Mouse (Mus musculus): ENCODE data around the gene Grm4. TPM values are rescaled to one million over a fixed set of nuclear protein-coding genes. Genes with fewer than 3 reads are reported as not detected.

Gene Grm4
- polyA plus RNA-seq, 1 experiment from 2014 or later = 0.08 TPM

- Histone ChIP-seq H3K27me3 (replicated peaks) (peaks cover 86% of the 10 kb centered on the region), H3K9me3 (no peaks in the 10 kb centered on the region), H3K4me3 (no peak overlapping the region), H3K36me3 (no peaks in the 10 kb centered on the region), H3K27ac (replicated peaks) (no peak overlapping the region), H3K4me1 (peaks cover 6% of the 10 kb centered on the region; the same call in 1 of the 2 replicates), H3K9ac (peak overlapping the region; percentile 44; the same call in 1 of the 2 replicates), H3K4me2 (peak overlapping the region; percentile 42)
- 12% methylated on average over 18 of the region's 18 CpGs for WGBS
- ATAC-seq (ENCODE audit: extremely low read depth, insufficient number of reproducible peaks, low FRiP score, low TSS enrichment) = no peak
Observed at GRCm38 (mm10) chr17:27501331-27502251, 19.6 kb downstream of the Grm4 start.

- Histone ChIP-seq H3K27me3 (replicated peaks) (peaks cover 79% of the 10 kb centered on the region), H3K4me3 (no peak overlapping the region), H3K36me3 (no peaks in the 10 kb centered on the region), H3K9ac (no peak overlapping the region), H3K4me1 (peaks cover 6% of the 10 kb centered on the region; the same call in 1 of the 2 replicates), H3K4me2 (no peak overlapping the region), H3K9me3 (no peaks in the 10 kb centered on the region), H3K27ac (replicated peaks) (no peak overlapping the region)
- whole genome bisulfite sequencing = 39% methylated on average over 4 of the region's 4 CpGs
- no peak for ATAC-seq (ENCODE audit: extremely low read depth, insufficient number of reproducible peaks, low FRiP score, low TSS enrichment)
Observed at GRCm38 (mm10) chr17:27500811-27501210, 20.4 kb downstream of the Grm4 start.

GRCm38 (mm10) chr17:27499080-27499479 lies 22.1 kb downstream of the Grm4 start:
- Histone ChIP-seq H3K9ac (no peak overlapping the region), H3K4me1 (no peaks in the 10 kb centered on the region), H3K27ac (replicated peaks) (no peak overlapping the region), H3K27me3 (replicated peaks) (peaks cover 70% of the 10 kb centered on the region), H3K4me3 (no peak overlapping the region), H3K36me3 (no peaks in the 10 kb centered on the region), H3K4me2 (no peak overlapping the region), H3K9me3 (no peaks in the 10 kb centered on the region)
- WGBS = 63% methylated on average over 13 of the region's 13 CpGs
- no peak for ATAC-seq (ENCODE audit: extremely low read depth, insufficient number of reproducible peaks, low FRiP score, low TSS enrichment)

GRCm38 (mm10) chr17:27497798-27498197 lies 23.4 kb downstream of the Grm4 start:
- Histone ChIP-seq H3K4me1 (no peaks in the 10 kb centered on the region), H3K4me2 (no peak overlapping the region), H3K27me3 (replicated peaks) (peaks cover 66% of the 10 kb centered on the region), H3K36me3 (no peaks in the 10 kb centered on the region), H3K9me3 (no peaks in the 10 kb centered on the region), H3K9ac (no peak overlapping the region), H3K4me3 (no peak overlapping the region), H3K27ac (replicated peaks) (no peak overlapping the region)
- ATAC-seq (ENCODE audit: extremely low read depth, insufficient number of reproducible peaks, low FRiP score, low TSS enrichment) = no peak
- 57% methylated on average over 5 of the region's 5 CpGs for WGBS

- no peaks in the 10 kb centered on the region for H3K9me3 ChIP-seq
- H3K4me1 ChIP-seq = no peaks in the 10 kb centered on the region
- H3K27me3 ChIP-seq (replicated peaks) = peaks cover 42% of the 10 kb centered on the region
- H3K4me3 ChIP-seq = no peak overlapping the region
- H3K9ac ChIP-seq = no peak overlapping the region
- no peak overlapping the region for H3K4me2 ChIP-seq
- WGBS = 68% methylated on average over 7 of the region's 7 CpGs
- H3K27ac ChIP-seq (replicated peaks) = no peak overlapping the region
- ATAC-seq (ENCODE audit: extremely low read depth, insufficient number of reproducible peaks, low FRiP score, low TSS enrichment) = no peak
- H3K36me3 ChIP-seq = no peaks in the 10 kb centered on the region
Observed at GRCm38 (mm10) chr17:27495008-27495540, 26.1 kb downstream of the Grm4 start.

GRCm38 (mm10) chr17:27493969-27494368 lies 27.2 kb downstream of the Grm4 start:
- Histone ChIP-seq H3K4me1 (no peaks in the 10 kb centered on the region), H3K27me3 (replicated peaks) (peaks cover 31% of the 10 kb centered on the region), H3K36me3 (no peaks in the 10 kb centered on the region), H3K27ac (replicated peaks) (no peak overlapping the region), H3K9me3 (no peaks in the 10 kb centered on the region), H3K4me3 (no peak overlapping the region), H3K9ac (no peak overlapping the region), H3K4me2 (no peak overlapping the region)
- WGBS = 36% methylated on average over 8 of the region's 8 CpGs
- no peak for ATAC-seq (ENCODE audit: extremely low read depth, insufficient number of reproducible peaks, low FRiP score, low TSS enrichment)

GRCm38 (mm10) chr17:27493389-27493788 lies 27.8 kb downstream of the Grm4 start:
- no peak for ATAC-seq (ENCODE audit: extremely low read depth, insufficient number of reproducible peaks, low FRiP score, low TSS enrichment)
- Histone ChIP-seq H3K27me3 (replicated peaks) (peaks cover 27% of the 10 kb centered on the region), H3K4me3 (no peak overlapping the region), H3K9me3 (no peaks in the 10 kb centered on the region), H3K36me3 (no peaks in the 10 kb centered on the region), H3K4me1 (no peaks in the 10 kb centered on the region), H3K9ac (no peak overlapping the region), H3K27ac (replicated peaks) (no peak overlapping the region), H3K4me2 (no peak overlapping the region)
- 74% methylated on average over 4 of the region's 4 CpGs for WGBS

- H3K4me2 ChIP-seq = no peak overlapping the region
- peaks cover 46% of the 10 kb centered on the region for H3K27me3 ChIP-seq (replicated peaks)
- no peak overlapping the region for H3K27ac ChIP-seq (replicated peaks)
- H3K9me3 ChIP-seq = no peaks in the 10 kb centered on the region
- WGBS = 70% methylated on average over 16 of the region's 16 CpGs
- no peaks in the 10 kb centered on the region for H3K36me3 ChIP-seq
- H3K4me3 ChIP-seq = no peak overlapping the region
- ATAC-seq (ENCODE audit: extremely low read depth, insufficient number of reproducible peaks, low FRiP score, low TSS enrichment) = no peak
- no peaks in the 10 kb centered on the region for H3K4me1 ChIP-seq
- H3K9ac ChIP-seq = no peak overlapping the region
Observed at GRCm38 (mm10) chr17:27488173-27488823, 32.9 kb downstream of the Grm4 start.

GRCm38 (mm10) chr17:27485940-27486339 lies 35.3 kb downstream of the Grm4 start:
- Histone ChIP-seq H3K27ac (replicated peaks) (no peak overlapping the region), H3K27me3 (replicated peaks) (peaks cover 47% of the 10 kb centered on the region), H3K4me3 (no peak overlapping the region), H3K4me1 (peaks cover 3% of the 10 kb centered on the region), H3K9ac (no peak overlapping the region), H3K9me3 (no peaks in the 10 kb centered on the region), H3K4me2 (no peak overlapping the region), H3K36me3 (no peaks in the 10 kb centered on the region)
- 40% methylated on average over 8 of the region's 8 CpGs for WGBS
- no peak for ATAC-seq (ENCODE audit: extremely low read depth, insufficient number of reproducible peaks, low FRiP score, low TSS enrichment)

GRCm38 (mm10) chr17:27483571-27483970 lies 37.6 kb downstream of the Grm4 start:
- no peaks in the 10 kb centered on the region for H3K9me3 ChIP-seq
- 77% methylated on average over 3 of the region's 3 CpGs for WGBS
- no peak overlapping the region for H3K9ac ChIP-seq
- H3K27ac ChIP-seq (replicated peaks) = no peak overlapping the region
- H3K4me1 ChIP-seq = peaks cover 14% of the 10 kb centered on the region
- no peak for ATAC-seq (ENCODE audit: extremely low read depth, insufficient number of reproducible peaks, low FRiP score, low TSS enrichment)
- no peaks in the 10 kb centered on the region for H3K36me3 ChIP-seq
- no peak overlapping the region for H3K4me3 ChIP-seq
- no peak overlapping the region for H3K4me2 ChIP-seq
- peaks cover 47% of the 10 kb centered on the region for H3K27me3 ChIP-seq (replicated peaks)

Measured in heart, embryonic 13.5 days (tissue).